ENCODE assay signal across 15 mouse cellular contexts in genomic region chr10:53013878-53014277, GRCm38 (mm10).
DNase-seq lines count a peak whose midpoint lies in the region; ATAC-seq and TF ChIP-seq lines count a peak whose summit lies in the region.
"Had no signal": no experiment of that assay in that cellular context is flagged by ENCODE, and none has a peak within 500 bp of the region (broad histone marks: within the 10 kb centered on the region; RNA-seq: fewer than 3 reads in every experiment).

No protein-coding gene starts in this region.

- no peak for TF ChIP-seq CTCF in gastrocnemius, adult 2 months (IDR thresholded peaks at IDR 0.05)
- no peak for TF ChIP-seq CTCF in hindbrain, postnatal 0 days (IDR thresholded peaks at IDR 0.05; ENCODE audit: low read depth)

- DNase-seq in gastrocnemius, adult 2 months: peak; percentile 18
- no peak for DNase-seq in gastrocnemius, postnatal 14 days
- DNase-seq in adrenal gland, adult 2 months: peak; percentile 76
- peak; percentile 27 for DNase-seq in hindbrain, postnatal 0 days (ENCODE audit: low spot score)
- DNase-seq in limb, embryonic 10.5 days (ENCODE audit: low spot score): no peak
- no peak for DNase-seq in kidney, adult 8-10 months
- no peak for DNase-seq in right cerebral cortex, postnatal 4 days
- DNase-seq: cerebellum, adult 11-12 months; lung, postnatal 4 days; thymus, adult 2 months had no signal

- H3K9me3 ChIP-seq in forebrain, embryonic 13.5 days (replicated peaks): no peaks in the 10 kb centered on the region
- H3K9me3 ChIP-seq in hindbrain, postnatal 0 days (ENCODE audit: low read length): no peaks in the 10 kb centered on the region
- H3K9me3 ChIP-seq in limb, embryonic 10.5 days (replicated peaks): no peaks in the 10 kb centered on the region
- H3K9me3 ChIP-seq: embryonic facial prominence, embryonic 12.5 days; heart, embryonic 13.5 days; intestine, embryonic 15.5 days had no signal

- ATAC-seq in forebrain, embryonic 13.5 days: peak; percentile 80
- ATAC-seq in hindbrain, postnatal 0 days: peak; percentile 70
- ATAC-seq: intestine, embryonic 15.5 days had no signal

- H3K9ac ChIP-seq in forebrain, embryonic 13.5 days: no peak overlapping the region
- H3K9ac ChIP-seq in hindbrain, postnatal 0 days (replicated peaks; ENCODE audit: low read length): no peak overlapping the region
- H3K9ac ChIP-seq: embryonic facial prominence, embryonic 12.5 days; heart, embryonic 13.5 days; intestine, embryonic 15.5 days had no signal

- intact Hi-C loops in gastrocnemius, adult 2 months (cut with DNase I): no loop called here
- intact Hi-C loops in gastrocnemius, postnatal 14 days (cut with DNase I; ENCODE audit: low total_unique reads): no loop called here

- H3K27me3 ChIP-seq in forebrain, embryonic 13.5 days: no peaks in the 10 kb centered on the region
- no peaks in the 10 kb centered on the region for H3K27me3 ChIP-seq in hindbrain, postnatal 0 days (ENCODE audit: insufficient read depth, low read length)
- H3K27me3 ChIP-seq in limb, embryonic 10.5 days (ENCODE audit: low read depth, poor library complexity, severe bottlenecking): no peaks in the 10 kb centered on the region
- H3K27me3 ChIP-seq: embryonic facial prominence, embryonic 12.5 days; heart, embryonic 13.5 days; intestine, embryonic 15.5 days had no signal

- H3K4me3 ChIP-seq in gastrocnemius, adult 2 months: no peak overlapping the region
- no peak overlapping the region for H3K4me3 ChIP-seq in forebrain, embryonic 13.5 days
- no peak overlapping the region for H3K4me3 ChIP-seq in hindbrain, postnatal 0 days (ENCODE audit: low read length)
- H3K4me3 ChIP-seq in limb, embryonic 10.5 days: no peak overlapping the region
- H3K4me3 ChIP-seq: embryonic facial prominence, embryonic 12.5 days; heart, embryonic 13.5 days; intestine, embryonic 15.5 days; myocyte had no signal

- 56% methylated on average over 5 of the region's 5 CpGs for WGBS in forebrain, embryonic 13.5 days
- WGBS in hindbrain, postnatal 0 days: 31% methylated on average over 5 of the region's 5 CpGs
- 69% methylated on average over 5 of the region's 5 CpGs for WGBS in limb, embryonic 10.5 days

- H3K4me2 ChIP-seq in forebrain, embryonic 13.5 days: no peak overlapping the region
- no peak overlapping the region for H3K4me2 ChIP-seq in hindbrain, postnatal 0 days (ENCODE audit: low read depth, low read length)
- H3K4me2 ChIP-seq: embryonic facial prominence, embryonic 12.5 days; heart, embryonic 13.5 days; intestine, embryonic 15.5 days had no signal

- no peaks in the 10 kb centered on the region for H3K36me3 ChIP-seq in forebrain, embryonic 13.5 days (ENCODE audit: poor library complexity, severe bottlenecking)
- H3K36me3 ChIP-seq in hindbrain, postnatal 0 days (ENCODE audit: insufficient read depth, low read length): no peaks in the 10 kb centered on the region
- H3K36me3 ChIP-seq in limb, embryonic 10.5 days: no peaks in the 10 kb centered on the region
- H3K36me3 ChIP-seq: embryonic facial prominence, embryonic 12.5 days; heart, embryonic 13.5 days; intestine, embryonic 15.5 days had no signal

- H3K27ac ChIP-seq in gastrocnemius, adult 2 months: no peak overlapping the region
- no peak overlapping the region; the same call in 1 of the 2 replicates for H3K27ac ChIP-seq in forebrain, embryonic 13.5 days
- H3K27ac ChIP-seq in hindbrain, postnatal 0 days: no peak overlapping the region
- no peak overlapping the region for H3K27ac ChIP-seq in limb, embryonic 10.5 days
- H3K27ac ChIP-seq: embryonic facial prominence, embryonic 12.5 days; heart, embryonic 13.5 days; intestine, embryonic 15.5 days had no signal

- peaks cover 6% of the 10 kb centered on the region; the same call in 1 of the 2 replicates for H3K4me1 ChIP-seq in forebrain, embryonic 13.5 days
- H3K4me1 ChIP-seq in hindbrain, postnatal 0 days (ENCODE audit: insufficient read depth, low read length): no peaks in the 10 kb centered on the region
- no peaks in the 10 kb centered on the region for H3K4me1 ChIP-seq in limb, embryonic 10.5 days
- H3K4me1 ChIP-seq: embryonic facial prominence, embryonic 12.5 days; heart, embryonic 13.5 days; intestine, embryonic 15.5 days had no signal

Comparison
In these comparisons a context has a peak if more than half of its experiments do, and no peak if none do; other contexts are left out.
1. DNase-seq: peak in gastrocnemius, adult 2 months (single experiment), adrenal gland, adult 2 months (single experiment) and hindbrain, postnatal 0 days (single experiment); none in gastrocnemius, postnatal 14 days (single experiment), limb, embryonic 10.5 days (single experiment), kidney, adult 8-10 months (0 of 2) and right cerebral cortex, postnatal 4 days (single experiment).